Mouse (Mus musculus) midbrain, embryonic 11.5 days (tissue): ENCODE data around the gene P3h2. TPM values are rescaled to one million over a fixed set of nuclear protein-coding genes. Genes with fewer than 3 reads are reported as not detected.

Source experiments
- ATAC-seq: fragments of 200-750 bp; cut with Nextera tagmentation; 2 replicates; pipeline ENCODE4 v1.8.0; 2017; ENCODE audit warnings: moderate TSS enrichment, moderate library complexity; ENCODE audit not compliant: low FRiP score
- DNase-seq: peaks from one replicate; pipeline ENCODE4 v3.0.0; 2015; ENCODE audit warnings: low spot score; ENCODE audit errors: missing footprints
- H3K27ac ChIP-seq: fragments of 300-500 bp; sonication (generic); 2 replicates; pipeline ENCODE4 v1.5.1; 2014; ENCODE audit warnings: low read depth, low read length
- H3K27me3 ChIP-seq: fragments of 300-500 bp; sonication (generic); 2 replicates; pipeline ENCODE4 v1.6.1; 2014; ENCODE audit warnings: mild to moderate bottlenecking, low read length, moderate library complexity, mixed read lengths; ENCODE audit not compliant: control insufficient read depth, insufficient read depth
- H3K36me3 ChIP-seq: fragments of 300-500 bp; sonication (generic); 2 replicates; pipeline ENCODE4 v1.6.1; 2014; ENCODE audit warnings: mild to moderate bottlenecking, low read length, moderate library complexity, mixed read lengths; ENCODE audit not compliant: control insufficient read depth, insufficient read depth
- H3K4me1 ChIP-seq: fragments of 300-500 bp; sonication (generic); 2 replicates; pipeline ENCODE4 v1.6.1; 2014; ENCODE audit warnings: low read length; ENCODE audit not compliant: control insufficient read depth, insufficient read depth
- H3K4me2 ChIP-seq: fragments of 300-500 bp; sonication (generic); 2 replicates; pipeline ENCODE4 v1.6.1; 2014; ENCODE audit warnings: mild to moderate bottlenecking, moderate library complexity
- H3K4me3 ChIP-seq: fragments of 300-500 bp; sonication (generic); 2 replicates; pipeline ENCODE4 v1.5.1; 2014; ENCODE audit warnings: low read depth, low read length
- H3K9ac ChIP-seq: fragments of 300-500 bp; sonication (generic); 2 replicates; pipeline ENCODE4 v1.6.1; 2014; ENCODE audit warnings: low read length
- H3K9me3 ChIP-seq: fragments of 300-500 bp; sonication (generic); 2 replicates; pipeline ENCODE4 v1.6.1; 2016; ENCODE audit warnings: low read length; ENCODE audit not compliant: control insufficient read depth
- WGBS: fragments of 180-500 bp; shearing (Covaris S2); extraction: QIAGEN DNeasy Blood & Tissue Kit; methylation state at CpG from one replicate; pipeline ENCODE4 v1.1.7; 2014; 5-methylcytosine and 5-hydroxymethylcytosine counted together
- polyA plus RNA-seq: library from polyadenylated mRNA; unstranded; fragments of >200 nt; fragmentation: Nextera tagmentation; extraction: Ambion mirVana; gene quantifications from 2 replicates; pipeline ENCODE4 v1.2.1, GENCODE M21; 2014

Gene P3h2
- polyA plus RNA-seq, 1 experiment from 2014 or later: 2.3 TPM

DNA sequence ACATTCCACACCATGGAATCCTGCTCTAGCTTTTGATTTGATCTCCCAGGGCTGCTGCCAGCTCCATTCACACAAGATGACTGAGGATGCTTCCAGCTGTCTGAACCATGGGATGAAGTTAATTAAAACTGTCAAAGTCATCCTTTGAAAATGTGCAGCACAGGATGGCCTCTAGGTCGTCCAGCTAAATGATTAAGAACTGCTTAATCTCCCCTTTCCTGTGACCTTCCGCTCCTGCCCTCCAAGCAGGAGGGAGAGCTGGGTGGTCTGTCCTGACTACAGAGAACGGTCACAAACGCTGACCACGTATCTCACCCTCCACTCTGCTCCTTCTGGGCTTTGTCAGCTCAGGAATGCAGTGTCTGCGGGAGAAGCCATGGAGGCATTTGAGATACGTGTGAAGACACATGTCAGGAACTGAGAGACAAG is 26.6 kb downstream of the P3h2 start:
- H3K4me2 ChIP-seq: no peak overlapping the region
- no peaks in the 10 kb centered on the region for H3K9me3 ChIP-seq
- H3K4me3 ChIP-seq: no peak overlapping the region
- DNase-seq (peak; percentile 80), ATAC-seq (peak; percentile 70)
- H3K4me1 ChIP-seq: peaks cover 10% of the 10 kb centered on the region
- H3K36me3 ChIP-seq: no peaks in the 10 kb centered on the region
- no peaks in the 10 kb centered on the region for H3K27me3 ChIP-seq
- H3K9ac ChIP-seq: no peak overlapping the region
- 3% methylated on average over 7 of the region's 7 CpGs for WGBS
- H3K27ac ChIP-seq: no peak overlapping the region

DNA sequence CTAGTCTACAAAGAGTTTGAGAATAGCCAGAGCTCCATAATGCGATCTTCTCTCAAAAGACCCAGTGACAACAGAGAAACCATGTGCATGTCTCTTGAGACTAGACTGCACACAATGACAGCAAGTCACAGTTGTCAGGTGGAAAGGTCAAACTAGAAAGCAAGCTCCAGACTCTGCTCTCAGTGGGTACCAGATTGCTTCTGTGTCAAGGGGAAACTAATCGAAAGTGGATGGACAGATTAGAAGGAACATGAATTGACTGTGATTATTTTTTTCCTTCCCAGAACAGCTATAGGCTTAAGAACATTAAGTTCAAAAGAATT is 27.5 kb downstream of the P3h2 start:
- ATAC-seq: peak; percentile 54

DNA sequence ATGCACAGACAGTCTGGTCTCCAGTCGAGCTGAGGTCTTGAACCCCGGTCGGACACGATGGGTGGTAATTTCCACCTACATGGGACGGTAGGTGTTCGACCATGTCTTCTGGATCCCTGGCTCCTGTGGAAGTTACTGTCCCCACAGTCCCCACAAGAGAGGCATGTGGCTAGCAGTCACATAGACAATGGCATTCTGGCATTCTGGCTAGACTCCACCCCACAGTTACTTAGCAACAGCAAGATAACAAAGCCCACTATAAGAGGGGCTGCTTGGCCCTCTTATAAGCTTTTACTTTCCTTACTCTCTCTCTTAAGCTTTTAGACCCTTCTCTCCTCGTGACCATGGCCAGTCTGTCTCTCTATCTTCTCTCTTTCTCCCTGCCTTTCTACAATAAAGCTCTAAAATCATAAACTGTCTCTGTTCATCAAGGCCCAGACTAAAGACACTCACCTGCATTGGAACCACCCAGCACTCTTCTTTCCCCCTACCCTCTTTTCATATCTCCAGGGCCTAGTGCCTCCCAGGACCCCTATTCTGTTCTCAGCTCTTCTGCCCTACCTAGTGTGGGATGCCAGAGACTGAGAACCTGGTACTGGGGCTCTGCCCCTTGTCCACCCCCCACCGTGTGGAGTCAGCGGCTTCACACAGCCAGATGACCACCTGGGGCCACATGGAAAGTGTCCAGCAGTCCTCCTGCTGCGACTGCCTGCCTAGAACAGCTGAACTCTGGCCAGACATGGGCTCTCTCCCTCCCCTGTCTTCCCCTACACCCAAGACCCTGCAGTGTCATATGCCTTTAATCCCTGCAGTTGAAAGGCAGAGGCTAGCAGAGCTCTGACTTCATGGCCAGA is 28.1 kb downstream of the P3h2 start:
- peak; percentile 60 for ATAC-seq
- WGBS: 47% methylated on average over 10 of the region's 10 CpGs

More for the DNA sequence above, 27.5 kb downstream of the P3h2 start:
- Histone ChIP-seq H3K4me1 (peaks cover 10% of the 10 kb centered on the region), H3K4me3 (no peak overlapping the region), H3K36me3 (no peaks in the 10 kb centered on the region), H3K27ac (peak overlapping the region; percentile 30; the same call in 1 of the 2 replicates), H3K9ac (no peak overlapping the region), H3K4me2 (no peak overlapping the region), H3K27me3 (no peaks in the 10 kb centered on the region), H3K9me3 (no peaks in the 10 kb centered on the region)
- peak; percentile 80 for DNase-seq
- 17% methylated on average over 2 of the region's 2 CpGs for WGBS

DNA sequence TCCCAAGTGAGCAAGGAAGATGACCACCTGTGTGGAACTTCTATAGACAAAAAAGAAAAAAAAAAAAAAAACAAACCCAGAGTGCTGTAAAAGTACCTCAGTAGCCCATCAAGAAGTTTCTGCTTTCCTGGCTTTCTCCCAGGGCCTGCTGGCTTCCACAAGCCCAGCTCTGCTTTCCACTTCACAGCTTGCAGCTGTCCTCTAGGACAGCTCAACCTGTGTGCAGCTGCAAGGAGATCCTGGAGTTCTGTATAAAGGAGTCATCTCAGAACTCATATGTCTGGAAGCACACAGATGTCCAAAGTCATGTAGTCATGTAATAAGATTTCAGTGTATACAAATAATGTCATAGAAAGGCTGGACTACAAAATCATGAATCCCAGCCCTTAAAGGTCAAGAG is 30.5 kb downstream of the P3h2 start:
- Histone ChIP-seq H3K27ac (no peak overlapping the region), H3K4me3 (no peak overlapping the region), H3K36me3 (no peaks in the 10 kb centered on the region), H3K9ac (no peak overlapping the region), H3K4me2 (no peak overlapping the region), H3K4me1 (peaks cover 10% of the 10 kb centered on the region), H3K27me3 (no peaks in the 10 kb centered on the region), H3K9me3 (no peaks in the 10 kb centered on the region)
- DNase-seq (no peak), ATAC-seq (no peak)

More for the DNA sequence above, 28.1 kb downstream of the P3h2 start:
- no peak for DNase-seq
- Histone ChIP-seq H3K27me3 (no peaks in the 10 kb centered on the region), H3K27ac (peak overlapping the region; percentile 30), H3K4me2 (no peak overlapping the region), H3K4me3 (no peak overlapping the region), H3K36me3 (no peaks in the 10 kb centered on the region), H3K9me3 (no peaks in the 10 kb centered on the region), H3K9ac (no peak overlapping the region), H3K4me1 (peaks cover 10% of the 10 kb centered on the region)

DNA sequence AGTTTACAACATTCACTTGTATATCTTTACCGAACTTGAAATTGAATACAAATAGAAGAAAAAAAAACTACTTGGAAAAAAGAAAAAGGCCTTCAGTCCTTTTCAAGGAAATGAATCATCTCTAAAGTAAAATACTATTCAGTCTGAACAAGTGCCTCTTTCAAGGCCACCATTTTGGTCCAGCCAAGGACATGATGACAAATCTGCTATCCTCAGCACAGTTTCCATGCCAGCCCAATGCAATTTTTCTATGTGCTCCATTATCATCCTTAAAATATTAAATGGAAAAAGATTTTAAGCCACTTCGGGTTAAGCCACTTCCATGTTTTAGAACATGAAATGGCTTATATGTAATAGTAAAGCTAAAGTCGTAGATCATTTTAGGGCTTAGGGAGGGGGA is 35.2 kb downstream of the P3h2 start:
- Histone ChIP-seq H3K36me3 (no peaks in the 10 kb centered on the region), H3K9me3 (no peaks in the 10 kb centered on the region), H3K27ac (no peak overlapping the region), H3K4me3 (no peak overlapping the region), H3K4me1 (no peaks in the 10 kb centered on the region), H3K4me2 (no peak overlapping the region), H3K27me3 (no peaks in the 10 kb centered on the region), H3K9ac (no peak overlapping the region)
- ATAC-seq (no peak), DNase-seq (no peak)
- 92% methylated on average over 3 of the region's 3 CpGs for WGBS

DNA sequence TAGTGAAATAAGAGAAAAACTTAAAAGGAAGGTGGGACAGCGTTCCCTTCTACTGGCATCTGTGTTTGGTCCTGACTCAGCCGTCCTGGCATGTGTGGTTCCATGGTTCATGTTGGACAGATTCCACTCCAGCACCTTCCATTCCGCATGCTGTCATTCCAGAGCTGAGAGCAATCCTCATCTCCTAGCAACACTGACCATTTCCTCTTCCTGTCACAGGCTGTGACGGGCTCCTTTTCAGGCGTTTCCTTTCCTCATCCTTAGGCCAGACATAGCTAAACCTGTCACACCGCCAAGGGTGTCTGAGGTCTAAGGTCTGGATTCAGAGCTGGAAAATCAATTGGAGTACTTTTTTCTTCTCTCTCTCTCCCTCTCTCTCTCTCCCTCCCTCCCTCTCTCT is 40.5 kb downstream of the P3h2 start:
- no peaks in the 10 kb centered on the region for H3K27me3 ChIP-seq
- DNase-seq: no peak
- H3K4me1 ChIP-seq: no peaks in the 10 kb centered on the region
- no peak overlapping the region for H3K9ac ChIP-seq
- no peak for ATAC-seq
- no peak overlapping the region for H3K4me2 ChIP-seq
- no peak overlapping the region for H3K27ac ChIP-seq
- no peaks in the 10 kb centered on the region for H3K9me3 ChIP-seq
- no peaks in the 10 kb centered on the region for H3K36me3 ChIP-seq
- no peak overlapping the region for H3K4me3 ChIP-seq
- WGBS: 75% methylated on average over 6 of the region's 6 CpGs

DNA sequence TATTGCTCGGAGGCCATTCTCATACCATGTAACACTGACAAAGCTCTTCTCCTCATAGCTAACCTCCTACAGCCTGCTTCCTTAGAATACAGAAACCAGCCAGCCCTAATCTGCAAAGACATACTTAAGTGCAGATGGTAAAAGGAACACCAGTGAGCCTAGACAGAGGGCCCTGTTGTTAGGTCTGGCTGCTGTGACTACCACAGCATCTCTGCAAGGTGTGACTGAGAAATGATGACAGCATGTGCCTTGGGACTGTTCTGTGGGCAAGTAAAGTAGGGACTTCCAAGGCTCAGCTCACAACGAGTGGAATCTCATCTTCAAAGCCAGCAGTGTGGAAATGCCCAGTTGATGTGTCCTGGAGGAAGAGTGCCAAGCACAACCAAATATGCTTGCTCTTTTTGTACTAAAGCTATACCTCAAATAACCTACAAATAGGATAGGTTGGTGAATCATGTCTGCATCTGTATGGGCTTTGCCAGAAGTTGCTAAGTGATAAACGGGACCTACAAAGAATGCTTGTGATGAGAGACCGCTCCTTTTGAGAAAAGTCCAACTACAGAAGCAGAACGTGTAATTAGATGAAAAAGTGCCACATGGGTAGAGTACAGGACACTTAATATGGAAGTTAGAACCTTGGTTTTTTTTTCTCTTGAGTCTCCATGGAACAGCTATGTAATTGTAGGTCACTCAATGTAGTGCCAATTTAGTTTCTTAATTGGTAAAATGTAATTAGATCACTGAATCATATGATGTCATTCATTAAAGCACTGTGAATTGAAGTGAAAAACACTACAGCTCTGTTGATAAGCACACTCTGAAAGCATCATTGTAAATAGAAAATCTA is 45.1 kb downstream of the P3h2 start:
- no peak for ATAC-seq
- no peaks in the 10 kb centered on the region for H3K36me3 ChIP-seq

DNA sequence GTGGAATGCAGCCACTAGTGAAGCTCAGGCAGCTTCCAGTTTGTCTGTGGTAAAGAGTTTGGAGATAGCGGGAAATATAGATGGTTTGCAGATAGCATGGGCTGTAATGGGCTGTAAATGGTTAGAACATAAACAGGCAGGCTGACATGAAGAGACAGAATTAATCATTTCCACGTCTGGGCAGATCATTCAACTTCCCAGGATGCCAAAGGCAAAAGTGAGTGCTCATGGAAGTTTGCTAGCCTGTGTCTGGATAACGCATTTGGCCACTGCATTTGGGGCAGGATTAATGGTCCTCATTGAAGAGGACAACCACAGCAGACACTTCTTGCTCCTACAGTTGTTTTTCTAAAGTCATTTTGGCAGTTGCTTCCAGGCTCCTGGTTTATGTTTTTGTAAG is 52.0 kb downstream of the P3h2 start:
- 85% methylated on average over 3 of the region's 3 CpGs for WGBS
- H3K9me3 ChIP-seq: no peaks in the 10 kb centered on the region
- H3K9ac ChIP-seq: no peak overlapping the region
- H3K36me3 ChIP-seq: no peaks in the 10 kb centered on the region
- no peak overlapping the region for H3K27ac ChIP-seq
- no peaks in the 10 kb centered on the region for H3K27me3 ChIP-seq
- ATAC-seq (no peak), DNase-seq (no peak)
- H3K4me1 ChIP-seq: no peaks in the 10 kb centered on the region
- no peak overlapping the region for H3K4me2 ChIP-seq
- H3K4me3 ChIP-seq: no peak overlapping the region

More for the DNA sequence above, 45.1 kb downstream of the P3h2 start:
- no peak overlapping the region for H3K27ac ChIP-seq
- DNase-seq: no peak
- H3K4me2 ChIP-seq: no peak overlapping the region
- H3K27me3 ChIP-seq: no peaks in the 10 kb centered on the region
- H3K9me3 ChIP-seq: no peaks in the 10 kb centered on the region
- H3K4me1 ChIP-seq: no peaks in the 10 kb centered on the region
- H3K9ac ChIP-seq: no peak overlapping the region
- WGBS: 85% methylated on average over 5 of the region's 5 CpGs
- no peak overlapping the region for H3K4me3 ChIP-seq
